Mouse (Mus musculus) gastrocnemius, postnatal 4 days (tissue): ENCODE data around the gene Cxcl1. TPM values are rescaled to one million over a fixed set of nuclear protein-coding genes. Genes with fewer than 3 reads are reported as not detected.

ENCODE experiments used
- DNase-seq, 2 experiments: peaks; one replicate each; pipeline ENCODE4 v3.0.0; 2021 to 2022; ENCODE audit warnings: low spot score in 2 of 2, mixed read lengths in 2 of 2
- total RNA-seq, 2 experiments: library from RNA; stranded (reverse); gene quantifications; 2 replicates each; pipeline ENCODE4 v1.2.3; 2021

The Cxcl1 gene
- total RNA-seq, 2 experiments from 2014 or later = 0.69 to 0.91 TPM

- DNase-seq = no peak
These were observed 6.3 kb upstream of the Cxcl1 start for GRCm38 (mm10) chr5:90884628-90885242.

- no peak for DNase-seq
These were observed 2.4 kb upstream of the Cxcl1 start for GRCm38 (mm10) chr5:90888661-90889060.

GRCm38 (mm10) chr5:90891464-90891813 lies 398 bp downstream of the Cxcl1 start:
- DNase-seq = no peak

- DNase-seq = no peak
These were observed 3.2 kb downstream of the Cxcl1 start for GRCm38 (mm10) chr5:90894231-90894630.

GRCm38 (mm10) chr5:90897429-90897828 lies 6.4 kb downstream of the Cxcl1 start:
- no peak for DNase-seq

- DNase-seq = no peak
These were observed 8.3 kb downstream of the Cxcl1 start for GRCm38 (mm10) chr5:90899308-90899707.

- peak in 1 of 2 experiments; percentile 33 for DNase-seq
These were observed 9.1 kb downstream of the Cxcl1 start for GRCm38 (mm10) chr5:90900147-90900546.

GRCm38 (mm10) chr5:90900688-90901087 lies 9.6 kb downstream of the Cxcl1 start:
- DNase-seq = no peak

GRCm38 (mm10) chr5:90902380-90903260 lies 11.6 kb downstream of the Cxcl1 start:
- no peak for DNase-seq

- no peak for DNase-seq
These were observed 12.4 kb downstream of the Cxcl1 start, which contains the start of gene Cxcl2 for GRCm38 (mm10) chr5:90903339-90904020. Gene Cxcl2, plus strand, starts transcription at chr5:90903871.

GRCm38 (mm10) chr5:90908983-90909382 lies 17.9 kb downstream of the Cxcl1 start:
- DNase-seq = peak; percentile 26 to 47

- no peak for DNase-seq
These were observed 28.5 kb downstream of the Cxcl1 start for GRCm38 (mm10) chr5:90919495-90919894.

- no peak for DNase-seq
These were observed 31.9 kb downstream of the Cxcl1 start for GRCm38 (mm10) chr5:90922958-90923357.

GRCm38 (mm10) chr5:90930546-90930945 lies 39.5 kb downstream of the Cxcl1 start:
- no peak for DNase-seq

GRCm38 (mm10) chr5:90930971-90931851 lies 40.2 kb downstream of the Cxcl1 start, which contains the start of gene Mthfd2l:
Gene Mthfd2l, plus strand, starts transcription at chr5:90931117.
- peak; percentile 82 to 91 for DNase-seq

GRCm38 (mm10) chr5:90931911-90932310 lies 40.9 kb downstream of the Cxcl1 start:
- DNase-seq = no peak

- no peak for DNase-seq
These were observed 45.7 kb downstream of the Cxcl1 start for GRCm38 (mm10) chr5:90936706-90937105.
